Mouse (Mus musculus): Measurements from ENCODE around the gene Thada. TPM values are rescaled to one million over a fixed set of nuclear protein-coding genes. Genes with fewer than 3 reads are reported as not detected.

The Thada gene
- total and polyA plus RNA-seq, 3 experiments: 17.3 to 26.7 (median 22.2) TPM

- TF ChIP-seq MYC (IDR thresholded peaks at IDR 0.05; ENCODE audit: low read depth, low read length) (0 out of 2 replicates have a peak, but pooled peaks have one; percentile 14), MAX (IDR thresholded peaks at IDR 0.05; ENCODE audit: low read length) (no peak), TCF12 (IDR thresholded peaks at IDR 0.05; ENCODE audit: low read depth, low read length) (peak; percentile 53; the same call in 1 of the 2 replicates), ZMIZ1 (IDR thresholded peaks at IDR 0.05; ENCODE audit: low read depth, low read length) (no peak), ZC3H11A (IDR thresholded peaks at IDR 0.05; ENCODE audit: low read depth, low read length) (no peak), RAD21 (IDR thresholded peaks at IDR 0.05; ENCODE audit: low read depth, low read length) (no peak), POLR2A (IDR thresholded peaks at IDR 0.05; ENCODE audit: low read depth, low read length) (no peak)
Observed at GRCm38 (mm10) chr17:84435012-84435411, 31.0 kb downstream of the Thada start (continued).

DNA sequence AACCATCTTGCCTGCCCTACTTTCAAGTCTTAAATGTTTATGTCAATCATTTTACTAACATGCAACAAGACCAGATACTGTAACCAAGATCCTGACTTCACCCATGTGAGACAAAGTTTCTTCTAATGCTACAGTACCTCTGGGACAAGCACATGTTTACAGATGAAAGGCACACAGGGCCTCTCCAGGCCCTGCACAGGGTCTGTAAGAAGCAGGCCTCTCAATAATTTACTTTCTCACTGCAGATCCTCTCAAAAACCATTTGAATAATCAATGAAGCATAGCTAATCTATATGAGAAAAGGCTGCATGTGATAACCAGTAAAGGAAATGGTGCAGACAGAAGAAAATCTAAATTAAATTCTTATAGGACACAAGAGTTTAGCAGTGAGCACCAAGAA lies 31.8 kb downstream of the Thada start:
- no peaks in the 10 kb centered on the region for H3K9me3 ChIP-seq (replicated peaks; ENCODE audit: low read length)
- DNase-seq (ENCODE audit: extremely low read depth): peak; percentile 49
- dilution Hi-C loops (cut with MboI; ENCODE audit: extremely low pct_ligation_motif_present, extremely low pct_unique_long_range_greater_than_20kb, low sequenced_read_pairs): no loop called here
- H3K36me3 ChIP-seq (replicated peaks in 1 of 2; ENCODE audit: control insufficient read depth in 1 of 2, insufficient read depth in 1 of 2, low read length in 1 of 2): peaks cover 47 to 75% of the 10 kb centered on the region in 2 experiments
- peak overlapping the region; percentile 97 for H3K27ac ChIP-seq (ENCODE audit: insufficient read depth, low read depth)
- no peaks in the 10 kb centered on the region for H3K27me3 ChIP-seq (replicated peaks)
- peaks cover 6 to 38% of the 10 kb centered on the region in 2 experiments; a peak in 2 of 4 replicates for H3K4me1 ChIP-seq (ENCODE audit: control insufficient read depth in 1 of 2, insufficient read depth in 2 of 2)
- peak overlapping the region; percentile 45; the same call in 1 of the 2 replicates for H3K9ac ChIP-seq (ENCODE audit: insufficient read depth, low read depth)
- in situ Hi-C loops (cut with MboI; ENCODE audit: low pct_ligation_motif_present, low pct_unique_long_range_greater_than_20kb, low sequenced_read_pairs): no loop called here
- H3K79me2 ChIP-seq (replicated peaks; ENCODE audit: control insufficient read depth, extremely low read depth, insufficient read depth, poor library complexity, severe bottlenecking): no peaks in the 10 kb centered on the region; the same call in 1 of the 2 replicates
- peak overlapping the region; percentile 90 for H3K4me2 ChIP-seq (ENCODE audit: insufficient read depth, low read depth, poor library complexity, severe bottlenecking)
- no peak for TF ChIP-seq IRF4 (IDR thresholded peaks at IDR 0.05; ENCODE audit: low read depth, low read length)
- peak; percentile 52; the same call in 1 of the 2 replicates for TF ChIP-seq MAX (IDR thresholded peaks at IDR 0.05; ENCODE audit: low read length)
- 0 out of 2 replicates have a peak, but pooled peaks have one; percentile 45 for TF ChIP-seq SIN3A (IDR thresholded peaks at IDR 0.05; ENCODE audit: low read length)
- TF ChIP-seq TBP (conservative IDR thresholded peaks at IDR 0.05; ENCODE audit: low read depth, low read length): 0 out of 2 replicates have a peak, but pooled peaks have one; percentile 29
- peak; percentile 68 for TF ChIP-seq BHLHE40 (IDR thresholded peaks at IDR 0.05; ENCODE audit: low read depth, low read length)
- peak; percentile 82 for TF ChIP-seq MYC (IDR thresholded peaks at IDR 0.05; ENCODE audit: low read depth, low read length)
- no peak for TF ChIP-seq CTCF (conservative IDR thresholded peaks at IDR 0.05 in 1 of 2, IDR thresholded peaks at IDR 0.05 in 1 of 2; ENCODE audit: low read depth in 2 of 2, low read length in 2 of 2)
- no peak for TF ChIP-seq SMC3 (IDR thresholded peaks at IDR 0.05; ENCODE audit: low read depth, low read length)
- no peak; the same call in 1 of the 2 replicates for TF ChIP-seq ETS1 (conservative IDR thresholded peaks at IDR 0.05; ENCODE audit: low read depth, low read length)
- no peak for TF ChIP-seq ZKSCAN1 (IDR thresholded peaks at IDR 0.05; ENCODE audit: borderline replicate concordance, low read depth, low read length)
- no peak for TF ChIP-seq CHD1 (IDR thresholded peaks at IDR 0.05; ENCODE audit: low read depth, low read length)
- TF ChIP-seq TCF12 (IDR thresholded peaks at IDR 0.05; ENCODE audit: low read depth, low read length): peak; percentile 29; the same call in 1 of the 2 replicates
- TF ChIP-seq EP300 (IDR thresholded peaks at IDR 0.05; ENCODE audit: low read length): peak; percentile 53
- TF ChIP-seq ZNF384 (IDR thresholded peaks at IDR 0.05; ENCODE audit: low read depth, low read length): no peak
- no peak overlapping the region for H3K4me3 ChIP-seq (replicated peaks in 1 of 3; ENCODE audit: low read depth in 2 of 3, low read length in 2 of 3, poor library complexity in 1 of 3)

GRCm38 (mm10) chr17:84431991-84432390 lies 34.0 kb downstream of the Thada start:
- Histone ChIP-seq H3K79me2 (replicated peaks; ENCODE audit: control insufficient read depth, extremely low read depth, insufficient read depth, poor library complexity, severe bottlenecking) (no peaks in the 10 kb centered on the region; the same call in 1 of the 2 replicates), H3K9ac (ENCODE audit: insufficient read depth, low read depth) (no peak overlapping the region), H3K4me2 (ENCODE audit: insufficient read depth, low read depth, poor library complexity, severe bottlenecking) (no peak overlapping the region), H3K36me3 (replicated peaks in 1 of 2; ENCODE audit: control insufficient read depth in 1 of 2, insufficient read depth in 1 of 2, low read length in 1 of 2) (peaks cover 45 to 72% of the 10 kb centered on the region in 2 experiments), H3K27me3 (replicated peaks) (no peaks in the 10 kb centered on the region), H3K4me3 (replicated peaks in 1 of 3; ENCODE audit: low read depth in 2 of 3, low read length in 2 of 3, poor library complexity in 1 of 3) (no peak overlapping the region), H3K9me3 (replicated peaks; ENCODE audit: low read length) (no peaks in the 10 kb centered on the region), H3K27ac (ENCODE audit: insufficient read depth, low read depth) (peak overlapping the region; percentile 28; the same call in 1 of the 2 replicates), H3K4me1 (ENCODE audit: control insufficient read depth in 1 of 2, insufficient read depth in 2 of 2) (peaks cover 6 to 37% of the 10 kb centered on the region in 2 experiments; a peak in 2 of 4 replicates)
- no peak for TF ChIP-seq GABPA (IDR thresholded peaks at IDR 0.05; ENCODE audit: insufficient replicate concordance, low read depth, low read length)
- TF ChIP-seq ELF1 (IDR thresholded peaks at IDR 0.05; ENCODE audit: low read depth, low read length): no peak
- TF ChIP-seq MYC (IDR thresholded peaks at IDR 0.05; ENCODE audit: low read depth, low read length): no peak
- TF ChIP-seq ZC3H11A (IDR thresholded peaks at IDR 0.05; ENCODE audit: low read depth, low read length): no peak
- no peak for TF ChIP-seq UBTF (IDR thresholded peaks at IDR 0.05; ENCODE audit: low read depth, low read length)
- no peak for TF ChIP-seq NRF1 (IDR thresholded peaks at IDR 0.05; ENCODE audit: low read depth, low read length)
- TF ChIP-seq MXI1 (IDR thresholded peaks at IDR 0.05; ENCODE audit: low read depth, low read length): no peak
- TF ChIP-seq ETS1 (conservative IDR thresholded peaks at IDR 0.05; ENCODE audit: low read depth, low read length): no peak
- TF ChIP-seq ZMIZ1 (IDR thresholded peaks at IDR 0.05; ENCODE audit: low read depth, low read length): no peak
- no peak for TF ChIP-seq MAFK (IDR thresholded peaks at IDR 0.05; ENCODE audit: insufficient replicate concordance, low read length)
- TF ChIP-seq SIN3A (IDR thresholded peaks at IDR 0.05; ENCODE audit: low read length): no peak
- no peak for TF ChIP-seq JUND (conservative IDR thresholded peaks at IDR 0.05; ENCODE audit: low read depth, low read length)
- no peak for TF ChIP-seq POLR2A (IDR thresholded peaks at IDR 0.05; ENCODE audit: low read depth, low read length)
- in situ Hi-C loops (cut with MboI; ENCODE audit: low pct_ligation_motif_present, low pct_unique_long_range_greater_than_20kb, low sequenced_read_pairs): no loop called here
- dilution Hi-C loops (cut with MboI; ENCODE audit: extremely low pct_ligation_motif_present, extremely low pct_unique_long_range_greater_than_20kb, low sequenced_read_pairs): no loop called here
- DNase-seq (ENCODE audit: extremely low read depth): no peak

All from CH12.LX (cell line).